Mouse (Mus musculus) neural tube, embryonic 12.5 days (tissue): Measurements from ENCODE around the gene Patl1. TPM values are rescaled to one million over a fixed set of nuclear protein-coding genes. Genes with fewer than 3 reads are reported as not detected.

Experiments
- microRNA-seq: library from miRNA; unstranded; fragments of <30 nt; microRNA quantifications from one replicate; pipeline ENCODE4, GENCODE M21; 2017
- polyA plus RNA-seq: library from polyadenylated mRNA; unstranded; fragments of >200 nt; fragmentation: Nextera tagmentation; extraction: Ambion mirVana; gene quantifications from 2 replicates; pipeline ENCODE4 v1.2.1, GENCODE M21; 2016

The Patl1 gene
- polyA plus RNA-seq, 1 experiment from 2014 or later, result 21.1 TPM

Small RNA genes lying within 50 kb of the gene (microRNA-seq; reads per million reads assigned to microRNA genes)
- gene Mir6994, result 7.6 reads per million, percentile 20 among the genes with 10 or more reads in this experiment

Other genes starting within 250 kb of the Patl1 start
- gene Oosp1, start 221.2 kb upstream of the Patl1 start, polyA plus RNA-seq, result not detected in 2 replicates
- gene Oosp3, start 215.3 kb upstream of the Patl1 start, polyA plus RNA-seq, result not detected in 2 replicates
- not detected in 2 replicates for gene Gif, start 164.8 kb upstream of the Patl1 start, polyA plus RNA-seq
- gene Mrpl16, start 142.0 kb upstream of the Patl1 start, polyA plus RNA-seq, result 42.3 and 44.1 TPM in 2 replicates
- gene Stx3, start 93.0 kb upstream of the Patl1 start, polyA plus RNA-seq, result 4.7 and 4.9 TPM in 2 replicates
- not detected in 2 replicates for gene Olfr1417, start 73.2 kb upstream of the Patl1 start, polyA plus RNA-seq
- not detected in 2 replicates for gene Olfr1418, start 51.3 kb upstream of the Patl1 start, polyA plus RNA-seq
- gene Olfr1419, start 37.3 kb upstream of the Patl1 start, polyA plus RNA-seq, result not detected in 2 replicates
- gene Olfr1420, start 25.8 kb upstream of the Patl1 start, polyA plus RNA-seq, result not detected in 2 replicates
- 5.1 TPM in 2 replicates for gene Osbp, start 53.5 kb downstream of the Patl1 start, polyA plus RNA-seq
- gene Olfr1423, start 128.9 kb downstream of the Patl1 start, polyA plus RNA-seq, result not detected in 2 replicates
- gene Olfr1424, start 150.3 kb downstream of the Patl1 start, polyA plus RNA-seq, result not detected in 2 replicates
- not detected in 2 replicates for gene Olfr1425, start 165.3 kb downstream of the Patl1 start, polyA plus RNA-seq
- not detected in 2 replicates for gene Olfr1426, start 179.6 kb downstream of the Patl1 start, polyA plus RNA-seq
- gene Olfr1427, start 190.9 kb downstream of the Patl1 start, polyA plus RNA-seq, result not detected in 2 replicates
- not detected in 2 replicates for gene Olfr1428, start 203.5 kb downstream of the Patl1 start, polyA plus RNA-seq
- gene Olfr76, start 210.8 kb downstream of the Patl1 start, polyA plus RNA-seq, result not detected in 2 replicates